Mouse (Mus musculus) limb, embryonic 13.5 days (tissue): ENCODE data around the gene Dhx57. TPM values are rescaled to one million over a fixed set of nuclear protein-coding genes. Genes with fewer than 3 reads are reported as not detected.
A peak's percentile ranks its signal among the peaks of the same experiment; 100 is the strongest.

Experiments
- ATAC-seq: fragments of 200-750 bp; cut with Nextera tagmentation; 2 replicates; pipeline ENCODE4 v1.8.0; 2017; ENCODE audit warnings: low read depth, moderate number of reproducible peaks, moderate TSS enrichment; ENCODE audit not compliant: low FRiP score
- H3K27ac ChIP-seq: fragments of 300-500 bp; sonication (generic); 2 replicates; pipeline ENCODE4 v1.5.1; 2015; ENCODE audit warnings: inconsistent platforms, mild to moderate bottlenecking, moderate library complexity
- H3K27me3 ChIP-seq: fragments of 300-500 bp; sonication (generic); 2 replicates; pipeline ENCODE4 v1.6.1; 2015; ENCODE audit warnings: mild to moderate bottlenecking, inconsistent platforms
- H3K36me3 ChIP-seq: fragments of 300-500 bp; sonication (generic); 2 replicates; pipeline ENCODE4 v1.6.1; 2015; ENCODE audit warnings: inconsistent platforms, mild to moderate bottlenecking, moderate library complexity
- H3K4me1 ChIP-seq: fragments of 300-500 bp; sonication (generic); 2 replicates; pipeline ENCODE4 v1.6.1; 2015; ENCODE audit warnings: inconsistent platforms
- H3K4me2 ChIP-seq: fragments of 300-500 bp; sonication (generic); replicated peaks from 2 replicates; pipeline ENCODE4 v1.6.1; 2015; ENCODE audit warnings: inconsistent platforms, mild to moderate bottlenecking, moderate library complexity
- H3K4me3 ChIP-seq: fragments of 300-500 bp; sonication (generic); 2 replicates; pipeline ENCODE4 v1.5.1; 2015; ENCODE audit warnings: moderate library complexity, mild to moderate bottlenecking, inconsistent platforms
- H3K9ac ChIP-seq: fragments of 300-500 bp; sonication (generic); 2 replicates; pipeline ENCODE4 v1.6.1; 2015; ENCODE audit warnings: mild to moderate bottlenecking, inconsistent platforms
- H3K9me3 ChIP-seq: fragments of 300-500 bp; sonication (generic); 2 replicates; pipeline ENCODE4 v1.6.1; 2016; ENCODE audit warnings: inconsistent platforms
- WGBS: fragments of 180-500 bp; shearing (Covaris S2); methylation state at CpG from one replicate; pipeline ENCODE4 v1.1.7; 2015; 5-methylcytosine and 5-hydroxymethylcytosine counted together
- polyA plus RNA-seq: library from polyadenylated mRNA; unstranded; fragments of >200 nt; fragmentation: Nextera tagmentation; extraction: Ambion mirVana; gene quantifications from 2 replicates; pipeline ENCODE4 v1.2.1, GENCODE M21; 2015

Gene Dhx57
- 24.4 and 25.5 TPM in 2 replicates for polyA plus RNA-seq

- peak; percentile 99 for ATAC-seq
These were observed at the start of gene Dhx57, which contains the start of gene Morn2 for GRCm38 (mm10) chr17:80290074-80290657. Dhx57 (minus strand) TSS chr17:80290476. Morn2 (plus strand) TSS chr17:80290203.

GRCm38 (mm10) chr17:80332386-80332785 lies 42.1 kb upstream of the Dhx57 start:
- Histone ChIP-seq H3K9ac (no peak overlapping the region), H3K9me3 (no peaks in the 10 kb centered on the region), H3K27me3 (no peaks in the 10 kb centered on the region), H3K4me2 (no peak overlapping the region), H3K36me3 (no peaks in the 10 kb centered on the region), H3K27ac (no peak overlapping the region), H3K4me1 (no peaks in the 10 kb centered on the region), H3K4me3 (no peak overlapping the region)
- WGBS: 84% methylated on average over 2 of the region's 2 CpGs
- no peak for ATAC-seq

More at GRCm38 (mm10) chr17:80290074-80290657, at the start of gene Dhx57, which contains the start of gene Morn2:
- Histone ChIP-seq H3K27ac (peak within 1 kb of the TSS; percentile 88), H3K9me3 (no peaks in the 10 kb centered on the region), H3K4me3 (peak within 1 kb of the TSS; percentile 96), H3K36me3 (no peaks in the 10 kb centered on the region), H3K4me1 (peaks cover 14% of the 10 kb centered on the region), H3K9ac (peak within 1 kb of the TSS; percentile 89), H3K27me3 (no peaks in the 10 kb centered on the region), H3K4me2 (peak within 1 kb of the TSS; percentile 75)
- under 1% methylated on average over 35 of the region's 35 CpGs for WGBS

- 58% methylated on average over 3 of the region's 3 CpGs for WGBS
- H3K9me3 ChIP-seq: no peaks in the 10 kb centered on the region
These were observed 36.2 kb upstream of the Dhx57 start for GRCm38 (mm10) chr17:80326431-80326830.

GRCm38 (mm10) chr17:80325456-80325855 lies 35.2 kb upstream of the Dhx57 start:
- Histone ChIP-seq H3K4me3 (no peak overlapping the region), H3K4me2 (no peak overlapping the region), H3K27me3 (no peaks in the 10 kb centered on the region), H3K4me1 (no peaks in the 10 kb centered on the region), H3K9me3 (no peaks in the 10 kb centered on the region), H3K36me3 (no peaks in the 10 kb centered on the region), H3K9ac (no peak overlapping the region), H3K27ac (no peak overlapping the region)
- no peak for ATAC-seq
- WGBS: 88% methylated on average over 5 of the region's 5 CpGs

More at GRCm38 (mm10) chr17:80326431-80326830, 36.2 kb upstream of the Dhx57 start:
- ATAC-seq: no peak
- Histone ChIP-seq H3K4me3 (no peak overlapping the region), H3K9ac (no peak overlapping the region), H3K27me3 (no peaks in the 10 kb centered on the region), H3K36me3 (no peaks in the 10 kb centered on the region), H3K27ac (no peak overlapping the region), H3K4me1 (no peaks in the 10 kb centered on the region), H3K4me2 (no peak overlapping the region)

- WGBS: 79% methylated on average over 7 of the region's 7 CpGs
- Histone ChIP-seq H3K36me3 (no peaks in the 10 kb centered on the region), H3K4me2 (no peak overlapping the region)
These were observed 34.2 kb upstream of the Dhx57 start for GRCm38 (mm10) chr17:80324521-80324920.

GRCm38 (mm10) chr17:80323658-80324057 lies 33.4 kb upstream of the Dhx57 start:
- no peak overlapping the region for H3K4me2 ChIP-seq
- H3K36me3 ChIP-seq: no peaks in the 10 kb centered on the region
- H3K9me3 ChIP-seq: no peaks in the 10 kb centered on the region
- no peak overlapping the region for H3K27ac ChIP-seq
- no peaks in the 10 kb centered on the region for H3K4me1 ChIP-seq
- 79% methylated on average over 8 of the region's 8 CpGs for WGBS
- H3K4me3 ChIP-seq: no peak overlapping the region
- no peaks in the 10 kb centered on the region for H3K27me3 ChIP-seq
- H3K9ac ChIP-seq: no peak overlapping the region
- ATAC-seq: no peak

More at GRCm38 (mm10) chr17:80324521-80324920, 34.2 kb upstream of the Dhx57 start:
- ATAC-seq: no peak
- no peaks in the 10 kb centered on the region for H3K27me3 ChIP-seq
- H3K9me3 ChIP-seq: no peaks in the 10 kb centered on the region
- H3K27ac ChIP-seq: no peak overlapping the region
- no peak overlapping the region for H3K4me3 ChIP-seq
- no peak overlapping the region for H3K9ac ChIP-seq
- H3K4me1 ChIP-seq: no peaks in the 10 kb centered on the region

- no peaks in the 10 kb centered on the region for H3K9me3 ChIP-seq
- H3K27ac ChIP-seq: no peak overlapping the region
- H3K4me2 ChIP-seq: no peak overlapping the region
- H3K4me1 ChIP-seq: no peaks in the 10 kb centered on the region
- WGBS: 69% methylated on average over 4 of the region's 4 CpGs
- ATAC-seq: no peak
- no peak overlapping the region for H3K9ac ChIP-seq
- H3K36me3 ChIP-seq: no peaks in the 10 kb centered on the region
- no peak overlapping the region for H3K4me3 ChIP-seq
- no peaks in the 10 kb centered on the region for H3K27me3 ChIP-seq
These were observed 32.7 kb upstream of the Dhx57 start for GRCm38 (mm10) chr17:80323015-80323414.

GRCm38 (mm10) chr17:80322228-80322627 lies 32.0 kb upstream of the Dhx57 start:
- Histone ChIP-seq H3K4me1 (no peaks in the 10 kb centered on the region), H3K9me3 (no peaks in the 10 kb centered on the region), H3K4me3 (no peak overlapping the region), H3K9ac (no peak overlapping the region), H3K4me2 (no peak overlapping the region), H3K27me3 (no peaks in the 10 kb centered on the region), H3K36me3 (no peaks in the 10 kb centered on the region), H3K27ac (no peak overlapping the region)
- 87% methylated on average over 6 of the region's 6 CpGs for WGBS
- ATAC-seq: no peak

- WGBS: 57% methylated on average over 4 of the region's 4 CpGs
- H3K36me3 ChIP-seq: no peaks in the 10 kb centered on the region
- H3K27ac ChIP-seq: 0 out of 2 replicates have a peak overlapping the region, but pooled peaks have one; percentile 10
- ATAC-seq: peak; percentile 64
- no peaks in the 10 kb centered on the region for H3K9me3 ChIP-seq
- H3K27me3 ChIP-seq: no peaks in the 10 kb centered on the region
- no peak overlapping the region for H3K4me3 ChIP-seq
- H3K4me1 ChIP-seq: peaks cover 24% of the 10 kb centered on the region
- H3K4me2 ChIP-seq: no peak overlapping the region
- no peak overlapping the region for H3K9ac ChIP-seq
These were observed 22.1 kb upstream of the Dhx57 start for GRCm38 (mm10) chr17:80312405-80312804.

- WGBS: 72% methylated on average over 9 of the region's 9 CpGs
These were observed 21.5 kb upstream of the Dhx57 start for GRCm38 (mm10) chr17:80311761-80312160.

GRCm38 (mm10) chr17:80307251-80307650 lies 17.0 kb upstream of the Dhx57 start, which contains the start of gene Arhgef33:
Arhgef33 (plus strand) TSS chr17:80307407.
- Histone ChIP-seq H3K9me3 (no peaks in the 10 kb centered on the region), H3K4me3 (no peak within 1 kb of the TSS), H3K9ac (no peak within 1 kb of the TSS), H3K4me1 (peaks cover 16% of the 10 kb centered on the region), H3K36me3 (no peaks in the 10 kb centered on the region), H3K27ac (no peak within 1 kb of the TSS), H3K4me2 (no peak within 1 kb of the TSS), H3K27me3 (no peaks in the 10 kb centered on the region)
- 97% methylated on average over 1 of the region's 1 CpGs for WGBS
- no peak for ATAC-seq

More at GRCm38 (mm10) chr17:80311761-80312160, 21.5 kb upstream of the Dhx57 start:
- Histone ChIP-seq H3K27me3 (no peaks in the 10 kb centered on the region), H3K9ac (no peak overlapping the region), H3K36me3 (no peaks in the 10 kb centered on the region), H3K4me3 (no peak overlapping the region), H3K4me1 (peaks cover 24% of the 10 kb centered on the region), H3K4me2 (no peak overlapping the region), H3K27ac (0 out of 2 replicates have a peak overlapping the region, but pooled peaks have one; percentile 10), H3K9me3 (no peaks in the 10 kb centered on the region)
- ATAC-seq: no peak

- WGBS: 75% methylated on average over 5 of the region's 5 CpGs
- H3K9me3 ChIP-seq: no peaks in the 10 kb centered on the region
These were observed 8.6 kb upstream of the Dhx57 start for GRCm38 (mm10) chr17:80298844-80299243.

GRCm38 (mm10) chr17:80295258-80295657 lies 5.0 kb upstream of the Dhx57 start:
- ATAC-seq: no peak

More at GRCm38 (mm10) chr17:80298844-80299243, 8.6 kb upstream of the Dhx57 start:
- no peak for ATAC-seq
- H3K4me2 ChIP-seq: no peak overlapping the region
- H3K27ac ChIP-seq: no peak overlapping the region
- no peaks in the 10 kb centered on the region for H3K36me3 ChIP-seq
- no peaks in the 10 kb centered on the region for H3K4me1 ChIP-seq
- H3K9ac ChIP-seq: no peak overlapping the region
- H3K4me3 ChIP-seq: no peak overlapping the region
- no peaks in the 10 kb centered on the region for H3K27me3 ChIP-seq

More at GRCm38 (mm10) chr17:80295258-80295657, 5.0 kb upstream of the Dhx57 start:
- Histone ChIP-seq H3K4me3 (no peak overlapping the region), H3K9ac (no peak overlapping the region), H3K36me3 (no peaks in the 10 kb centered on the region), H3K4me1 (no peaks in the 10 kb centered on the region), H3K27ac (no peak overlapping the region), H3K4me2 (no peak overlapping the region), H3K27me3 (no peaks in the 10 kb centered on the region), H3K9me3 (no peaks in the 10 kb centered on the region)
- 93% methylated on average over 5 of the region's 5 CpGs for WGBS
